Mouse (Mus musculus) olfactory bulb, adult 2 months (tissue): Measurements from ENCODE around the gene Mia.

ENCODE experiments used
- CTCF ChIP-seq: fragments of 200-500 bp; IDR thresholded peaks from 2 replicates; pipeline ENCODE4 v1.5.1; 2012; ENCODE audit warnings: low read depth, mild to moderate bottlenecking, low read length, moderate library complexity; ENCODE audit not compliant: insufficient read depth
- POLR2A ChIP-seq: fragments of 200-500 bp; IDR thresholded peaks from 2 replicates; pipeline ENCODE4 v1.6.1; 2012; ENCODE audit warnings: mild to moderate bottlenecking, low read depth, low read length, moderate library complexity; ENCODE audit not compliant: insufficient read depth

- TF ChIP-seq CTCF (no peak), POLR2A (peak; percentile 86)
Measured at GRCm38 (mm10) chr7:27228281-27228821, 47.4 kb upstream of the Mia start, which contains the start of gene Itpkc.
